Mouse (Mus musculus): ENCODE data around the gene Olfr957. TPM values are rescaled to one million over a fixed set of nuclear protein-coding genes. Genes with fewer than 3 reads are reported as not detected.

Gene Olfr957
- not detected in 2 replicates for polyA plus RNA-seq (2014; fragmentation: Nextera tagmentation; extraction: Ambion mirVana)

DNA sequence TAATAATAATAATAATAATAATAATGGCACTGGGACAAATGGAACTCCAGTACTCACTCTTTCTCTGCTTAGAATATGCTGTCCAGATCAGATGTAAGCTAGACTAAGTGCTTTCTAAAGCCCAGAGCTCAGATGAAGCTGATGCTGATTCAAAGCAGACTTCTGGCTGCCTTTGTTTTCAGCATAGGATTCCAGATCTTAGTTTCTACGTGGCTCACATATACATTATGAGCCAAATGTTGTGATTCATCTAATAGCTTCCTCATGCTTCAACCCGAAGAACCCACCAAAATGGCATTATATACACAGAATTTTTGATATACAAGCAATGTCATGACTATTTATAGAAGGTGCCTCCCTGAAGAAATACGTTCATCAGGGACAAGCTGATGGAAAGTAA lies at the start of gene Olfr957:
Gene Olfr957, minus strand, starts transcription at position 279 of the 400 bp plus-strand sequence.
- DNase-seq = no peak
- H3K9me3 ChIP-seq (ENCODE audit: control insufficient read depth, low read length) = no peaks in the 10 kb centered on the region
- no peak for ATAC-seq (ENCODE audit: low FRiP score, low TSS enrichment)
- no peaks in the 10 kb centered on the region for H3K27me3 ChIP-seq (ENCODE audit: control insufficient read depth, insufficient read depth, low read length)
- no peak within 1 kb of the TSS for H3K4me3 ChIP-seq (replicated peaks; ENCODE audit: low read depth, low read length)
- H3K36me3 ChIP-seq (ENCODE audit: control insufficient read depth, insufficient read depth, low read length) = no peaks in the 10 kb centered on the region
- 86% methylated on average over 3 of the region's 3 CpGs for WGBS
- no peak within 1 kb of the TSS for H3K9ac ChIP-seq (replicated peaks; ENCODE audit: low read length)
- no peak within 1 kb of the TSS for H3K27ac ChIP-seq (replicated peaks; ENCODE audit: low read depth, low read length)
- H3K4me2 ChIP-seq (ENCODE audit: low read length) = no peak within 1 kb of the TSS
- H3K4me1 ChIP-seq (ENCODE audit: control insufficient read depth, insufficient read depth, low read length) = no peaks in the 10 kb centered on the region

DNA sequence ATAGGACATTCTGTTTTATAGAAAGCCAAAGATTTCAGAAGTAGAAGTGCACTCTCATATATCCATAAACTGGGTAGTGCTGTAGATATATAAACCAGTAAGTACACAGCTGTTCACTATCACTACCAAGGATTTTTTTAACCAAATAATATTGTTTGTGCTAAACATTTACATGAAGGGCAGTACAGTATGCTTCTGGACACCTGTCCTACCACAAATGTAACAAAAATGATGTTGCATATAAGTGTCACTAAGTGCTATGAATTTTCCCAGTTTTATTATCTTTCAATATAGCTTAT lies 42.7 kb upstream of the Olfr957 start:
- Histone ChIP-seq H3K9me3 (ENCODE audit: control insufficient read depth, low read length) (no peaks in the 10 kb centered on the region), H3K36me3 (ENCODE audit: control insufficient read depth, insufficient read depth, low read length) (no peaks in the 10 kb centered on the region), H3K27ac (replicated peaks; ENCODE audit: low read depth, low read length) (peak overlapping the region; percentile 90), H3K4me1 (ENCODE audit: control insufficient read depth, insufficient read depth, low read length) (peaks cover 10% of the 10 kb centered on the region; the same call in 1 of the 2 replicates), H3K9ac (replicated peaks; ENCODE audit: low read length) (no peak overlapping the region; the same call in 1 of the 2 replicates), H3K27me3 (ENCODE audit: control insufficient read depth, insufficient read depth, low read length) (no peaks in the 10 kb centered on the region), H3K4me2 (ENCODE audit: low read length) (peak overlapping the region; percentile 35), H3K4me3 (replicated peaks; ENCODE audit: low read depth, low read length) (no peak overlapping the region)
- DNase-seq (peak; percentile 41), ATAC-seq (ENCODE audit: low FRiP score, low TSS enrichment) (0 out of 2 replicates have a peak, but pooled peaks have one; percentile 26)

DNA sequence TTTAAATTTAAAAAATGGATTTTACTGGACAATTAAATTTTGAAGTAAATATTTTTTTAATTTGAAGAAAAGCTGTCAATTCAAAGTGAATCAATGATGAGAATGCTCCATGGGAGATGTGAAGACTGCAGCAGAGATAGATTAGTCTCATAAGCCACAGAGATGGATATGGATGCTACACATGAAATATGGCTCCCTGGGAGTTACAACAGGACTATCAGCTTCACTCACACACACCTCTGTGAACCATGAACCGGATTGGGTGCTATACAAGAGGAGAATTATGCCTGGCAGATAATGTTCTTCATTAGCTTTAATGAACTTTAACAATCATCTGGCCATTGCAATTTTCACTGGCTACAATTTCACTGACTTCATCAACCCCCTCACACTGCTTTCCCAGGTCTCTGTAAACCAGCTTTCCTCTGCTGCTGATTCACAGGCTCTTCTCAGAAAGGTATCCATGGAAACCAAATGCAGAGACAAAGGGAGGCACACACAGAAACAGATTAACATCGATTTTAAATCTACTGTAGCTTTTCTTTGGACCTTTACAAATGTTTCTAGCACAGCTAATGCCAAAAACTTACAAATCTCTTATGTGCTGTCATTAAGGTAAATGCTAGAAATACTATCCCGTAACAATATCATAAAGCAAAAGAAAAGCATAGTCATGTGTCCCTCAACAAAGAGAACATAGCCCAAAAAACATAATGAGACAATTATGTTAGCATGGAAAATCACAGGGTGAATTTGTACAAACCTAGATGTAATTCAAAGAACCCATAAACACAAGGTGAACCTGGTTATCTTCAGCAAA lies 42.1 kb upstream of the Olfr957 start:
- no peaks in the 10 kb centered on the region for H3K36me3 ChIP-seq (ENCODE audit: control insufficient read depth, insufficient read depth, low read length)
- H3K9me3 ChIP-seq (ENCODE audit: control insufficient read depth, low read length) = no peaks in the 10 kb centered on the region
- peak; percentile 86 for DNase-seq
- H3K4me2 ChIP-seq (ENCODE audit: low read length) = peak overlapping the region; percentile 35
- ATAC-seq (ENCODE audit: low FRiP score, low TSS enrichment) = peak; percentile 86
- 18% methylated on average over 3 of the region's 3 CpGs for WGBS
- peak overlapping the region; percentile 90 for H3K27ac ChIP-seq (replicated peaks; ENCODE audit: low read depth, low read length)
- H3K4me1 ChIP-seq (ENCODE audit: control insufficient read depth, insufficient read depth, low read length) = peaks cover 10% of the 10 kb centered on the region; the same call in 1 of the 2 replicates
- H3K4me3 ChIP-seq (replicated peaks; ENCODE audit: low read depth, low read length) = no peak overlapping the region
- no peaks in the 10 kb centered on the region for H3K27me3 ChIP-seq (ENCODE audit: control insufficient read depth, insufficient read depth, low read length)
- no peak overlapping the region; the same call in 1 of the 2 replicates for H3K9ac ChIP-seq (replicated peaks; ENCODE audit: low read length)

DNA sequence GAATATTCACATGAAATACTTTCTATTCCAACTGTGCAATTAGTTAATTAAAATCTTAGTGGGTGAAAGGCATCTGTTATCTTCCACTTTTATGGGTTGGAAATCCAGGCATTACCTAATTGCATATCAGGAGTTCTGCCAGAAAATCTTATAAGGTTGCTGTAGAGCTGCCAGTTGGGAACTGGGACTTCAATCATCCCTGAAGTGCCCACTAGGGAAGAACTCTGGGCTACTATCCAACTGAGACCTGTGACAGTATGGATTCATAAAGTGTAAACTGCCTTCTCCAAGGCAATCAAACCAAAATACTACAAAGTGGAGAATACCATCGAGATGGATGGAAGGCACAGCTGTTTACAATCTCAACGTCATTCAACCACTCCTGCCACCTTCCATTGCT lies 38.3 kb upstream of the Olfr957 start, which contains the start of gene Olfr958:
Gene Olfr958, minus strand, starts transcription at position 109 of the 400 bp plus-strand sequence.
- Histone ChIP-seq H3K4me1 (ENCODE audit: control insufficient read depth, insufficient read depth, low read length) (peaks cover 10% of the 10 kb centered on the region; the same call in 1 of the 2 replicates), H3K27ac (replicated peaks; ENCODE audit: low read depth, low read length) (no peak within 1 kb of the TSS), H3K9me3 (ENCODE audit: control insufficient read depth, low read length) (no peaks in the 10 kb centered on the region), H3K27me3 (ENCODE audit: control insufficient read depth, insufficient read depth, low read length) (no peaks in the 10 kb centered on the region), H3K36me3 (ENCODE audit: control insufficient read depth, insufficient read depth, low read length) (no peaks in the 10 kb centered on the region), H3K4me2 (ENCODE audit: low read length) (no peak within 1 kb of the TSS), H3K9ac (replicated peaks; ENCODE audit: low read length) (no peak within 1 kb of the TSS), H3K4me3 (replicated peaks; ENCODE audit: low read depth, low read length) (no peak within 1 kb of the TSS)
- ATAC-seq (ENCODE audit: low FRiP score, low TSS enrichment) = no peak
- 81% methylated on average over 2 of the region's 2 CpGs for WGBS
- peak; percentile 50 for DNase-seq

DNA sequence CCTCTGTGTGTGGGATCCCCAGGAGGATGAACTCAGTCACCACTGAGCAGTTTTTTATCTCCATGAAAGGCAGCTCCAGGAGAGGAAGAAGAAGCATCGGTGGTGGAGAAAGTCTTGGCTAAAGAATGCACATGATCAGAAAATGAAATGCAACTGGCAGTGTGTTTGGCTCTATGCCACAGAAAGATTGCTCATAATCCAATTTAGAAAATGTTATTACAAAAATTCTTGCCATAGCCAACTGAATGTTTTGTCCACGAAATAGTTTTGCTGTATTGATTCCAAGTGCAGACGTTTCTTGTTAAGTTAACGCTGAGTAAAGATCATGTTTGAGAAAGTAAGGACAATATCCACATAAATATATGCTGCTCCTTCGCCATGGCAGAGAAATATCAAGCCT lies 35.2 kb upstream of the Olfr957 start:
- Histone ChIP-seq H3K4me1 (ENCODE audit: control insufficient read depth, insufficient read depth, low read length) (no peaks in the 10 kb centered on the region), H3K4me3 (replicated peaks; ENCODE audit: low read depth, low read length) (no peak overlapping the region), H3K9me3 (ENCODE audit: control insufficient read depth, low read length) (no peaks in the 10 kb centered on the region), H3K36me3 (ENCODE audit: control insufficient read depth, insufficient read depth, low read length) (no peaks in the 10 kb centered on the region), H3K4me2 (ENCODE audit: low read length) (no peak overlapping the region), H3K9ac (replicated peaks; ENCODE audit: low read length) (no peak overlapping the region), H3K27me3 (ENCODE audit: control insufficient read depth, insufficient read depth, low read length) (no peaks in the 10 kb centered on the region), H3K27ac (replicated peaks; ENCODE audit: low read depth, low read length) (no peak overlapping the region)
- DNase-seq = no peak
- WGBS = 78% methylated on average over 5 of the region's 5 CpGs
- no peak for ATAC-seq (ENCODE audit: low FRiP score, low TSS enrichment)

DNA sequence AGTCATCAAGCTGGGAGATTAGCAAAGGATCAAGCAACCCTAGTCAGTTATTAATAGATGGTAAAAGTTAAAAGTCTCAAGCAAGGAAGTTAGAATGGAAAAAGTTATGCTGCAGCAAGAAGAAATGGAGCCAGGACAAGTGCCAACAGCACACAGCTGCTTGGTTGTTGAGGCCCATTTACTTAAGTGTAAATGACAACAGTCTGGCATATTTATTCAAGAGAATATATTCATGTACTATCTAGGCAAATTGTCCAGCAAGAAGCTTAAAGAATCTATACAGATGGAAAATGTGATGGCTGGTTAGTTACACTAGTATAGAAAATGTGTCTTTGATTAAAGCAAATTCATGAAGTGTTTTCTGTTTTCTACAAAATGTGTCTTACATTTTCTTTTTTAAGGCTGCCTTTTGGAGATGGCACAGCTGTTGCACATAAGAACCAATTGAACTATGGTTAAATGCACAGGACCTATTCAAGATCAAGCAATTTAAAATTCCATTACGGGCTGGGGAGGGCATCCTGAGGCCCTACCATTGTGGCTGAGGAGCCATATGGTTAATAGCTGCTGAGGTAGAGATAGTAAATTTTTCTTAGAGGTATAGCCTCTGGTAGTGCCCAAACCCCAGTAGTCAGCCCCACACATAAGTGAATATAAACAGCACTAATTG lies 8.1 kb upstream of the Olfr957 start:
- ATAC-seq (ENCODE audit: low FRiP score, low TSS enrichment) = no peak
- Histone ChIP-seq H3K4me2 (ENCODE audit: low read length) (no peak overlapping the region), H3K4me1 (ENCODE audit: control insufficient read depth, insufficient read depth, low read length) (no peaks in the 10 kb centered on the region), H3K36me3 (ENCODE audit: control insufficient read depth, insufficient read depth, low read length) (no peaks in the 10 kb centered on the region), H3K4me3 (replicated peaks; ENCODE audit: low read depth, low read length) (no peak overlapping the region), H3K27ac (replicated peaks; ENCODE audit: low read depth, low read length) (no peak overlapping the region), H3K27me3 (ENCODE audit: control insufficient read depth, insufficient read depth, low read length) (no peaks in the 10 kb centered on the region), H3K9ac (replicated peaks; ENCODE audit: low read length) (no peak overlapping the region), H3K9me3 (ENCODE audit: control insufficient read depth, low read length) (no peaks in the 10 kb centered on the region)
- DNase-seq = no peak
- WGBS = 76% methylated on average over 1 of the region's 1 CpGs

DNA sequence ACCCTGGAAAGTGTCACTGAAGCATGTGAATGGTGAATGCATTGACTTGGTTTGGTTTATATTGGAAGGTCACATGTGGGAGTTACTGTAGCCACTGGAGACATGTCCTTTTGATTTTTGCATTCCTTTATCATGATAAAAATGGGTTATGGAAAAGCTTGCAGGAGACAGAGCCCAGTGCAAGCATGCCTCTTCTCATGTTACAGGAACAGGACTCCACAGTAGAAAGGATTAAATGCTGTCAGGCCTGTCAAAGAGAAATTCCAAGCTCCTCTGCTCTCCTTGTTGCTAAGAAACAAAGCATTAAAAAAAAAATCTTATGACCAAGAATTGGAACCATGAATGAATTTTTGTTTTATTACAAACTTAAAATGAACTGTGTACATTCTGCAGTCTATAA lies 3.0 kb upstream of the Olfr957 start:
- no peak for ATAC-seq (ENCODE audit: low FRiP score, low TSS enrichment)

DNA sequence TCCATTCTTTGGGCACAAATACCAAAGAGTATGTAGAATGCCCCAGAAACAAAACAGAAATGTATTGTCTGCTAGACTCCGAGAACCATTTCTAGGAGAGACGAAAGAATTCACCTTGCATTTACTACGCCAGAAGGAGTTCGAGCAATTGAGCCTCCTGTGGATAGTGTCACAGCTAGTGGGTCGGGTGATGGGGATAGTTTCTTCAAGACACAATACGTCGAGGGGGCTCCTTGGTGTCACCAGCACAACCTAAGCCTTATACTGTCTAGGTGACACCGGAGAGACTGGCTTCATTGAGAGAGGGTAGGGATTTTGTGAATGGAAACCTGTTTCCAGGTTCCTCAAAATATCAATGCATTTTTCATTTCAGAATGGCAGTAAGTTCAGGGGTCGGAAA lies 6.2 kb downstream of the Olfr957 start:
- ATAC-seq (ENCODE audit: low FRiP score, low TSS enrichment) (no peak), DNase-seq (no peak)
- Histone ChIP-seq H3K27ac (replicated peaks; ENCODE audit: low read depth, low read length) (no peak overlapping the region), H3K9ac (replicated peaks; ENCODE audit: low read length) (0 out of 2 replicates have a peak overlapping the region, but pooled peaks have one; percentile 9), H3K4me3 (replicated peaks; ENCODE audit: low read depth, low read length) (no peak overlapping the region), H3K4me1 (ENCODE audit: control insufficient read depth, insufficient read depth, low read length) (no peaks in the 10 kb centered on the region), H3K36me3 (ENCODE audit: control insufficient read depth, insufficient read depth, low read length) (no peaks in the 10 kb centered on the region), H3K9me3 (ENCODE audit: control insufficient read depth, low read length) (no peaks in the 10 kb centered on the region), H3K4me2 (ENCODE audit: low read length) (no peak overlapping the region), H3K27me3 (ENCODE audit: control insufficient read depth, insufficient read depth, low read length) (no peaks in the 10 kb centered on the region)
- WGBS = 77% methylated on average over 9 of the region's 9 CpGs

More for the DNA sequence above, 3.0 kb upstream of the Olfr957 start:
- Histone ChIP-seq H3K9me3 (ENCODE audit: control insufficient read depth, low read length) (no peaks in the 10 kb centered on the region), H3K27ac (replicated peaks; ENCODE audit: low read depth, low read length) (no peak overlapping the region), H3K36me3 (ENCODE audit: control insufficient read depth, insufficient read depth, low read length) (no peaks in the 10 kb centered on the region), H3K4me2 (ENCODE audit: low read length) (no peak overlapping the region), H3K4me3 (replicated peaks; ENCODE audit: low read depth, low read length) (no peak overlapping the region), H3K27me3 (ENCODE audit: control insufficient read depth, insufficient read depth, low read length) (no peaks in the 10 kb centered on the region), H3K9ac (replicated peaks; ENCODE audit: low read length) (no peak overlapping the region), H3K4me1 (ENCODE audit: control insufficient read depth, insufficient read depth, low read length) (no peaks in the 10 kb centered on the region)
- DNase-seq = no peak
